Mouse (Mus musculus) embryonic facial prominence, embryonic 11.5 days (tissue): ENCODE measurements at regions not wholly inside any gene's neighbourhood (a gene's known extent, or its start where the extent isn't known, plus 50 kb on each side); places are given as distances from the start of the nearest gene placed in this dataset.

ENCODE experiments used
- ATAC-seq: fragments of 200-750 bp; cut with Nextera tagmentation; replicated peaks from 2 replicates; pipeline ENCODE4 v1.8.0; 2017; ENCODE audit warnings: low read depth; ENCODE audit not compliant: insufficient number of reproducible peaks, low FRiP score, low TSS enrichment
- DNase-seq: peaks from one replicate; pipeline ENCODE4 v3.0.0-alpha.2; 2015; ENCODE audit warnings: low spot score
- H3K27ac ChIP-seq: fragments of 300-500 bp; sonication (generic); replicated peaks from 2 replicates; pipeline ENCODE4 v1.5.1; 2014; ENCODE audit warnings: mild to moderate bottlenecking, low read depth, low read length, control low read depth
- H3K27me3 ChIP-seq: fragments of 300-500 bp; sonication (generic); 2 replicates; pipeline ENCODE4 v1.6.1; 2014; ENCODE audit warnings: mild to moderate bottlenecking, low read length, moderate library complexity, mixed read lengths; ENCODE audit not compliant: control insufficient read depth, insufficient read depth
- H3K36me3 ChIP-seq: fragments of 300-500 bp; sonication (generic); replicated peaks from 2 replicates; pipeline ENCODE4 v1.6.1; 2014; ENCODE audit warnings: low read depth, mild to moderate bottlenecking, low read length, moderate library complexity, mixed read lengths; ENCODE audit not compliant: control insufficient read depth, insufficient read depth
- H3K4me1 ChIP-seq: fragments of 300-500 bp; sonication (generic); 2 replicates; pipeline ENCODE4 v1.6.1; 2014; ENCODE audit warnings: low read length, mixed read lengths; ENCODE audit not compliant: control insufficient read depth, insufficient read depth
- H3K4me2 ChIP-seq: fragments of 300-500 bp; sonication (generic); 2 replicates; pipeline ENCODE4 v1.6.1; 2014; ENCODE audit warnings: low read depth, mild to moderate bottlenecking, control low read depth, low read length, moderate library complexity
- H3K4me3 ChIP-seq: fragments of 300-500 bp; sonication (generic); 2 replicates; pipeline ENCODE4 v1.5.1; 2014; ENCODE audit warnings: low read depth, low read length, control low read depth
- H3K9ac ChIP-seq: fragments of 300-500 bp; sonication (generic); replicated peaks from 2 replicates; pipeline ENCODE4 v1.6.1; 2014; ENCODE audit warnings: mild to moderate bottlenecking, control low read depth, low read length
- H3K9me3 ChIP-seq: fragments of 300-500 bp; sonication (generic); replicated peaks from 2 replicates; pipeline ENCODE4 v1.6.1; 2016; ENCODE audit warnings: mild to moderate bottlenecking, low read length, inconsistent platforms, mixed read lengths; ENCODE audit not compliant: control insufficient read depth
- WGBS: fragments of 180-500 bp; shearing (Covaris S2); extraction: QIAGEN DNeasy Blood & Tissue Kit; methylation state at CpG from one replicate; pipeline ENCODE4 v1.1.7; 2014; 5-methylcytosine and 5-hydroxymethylcytosine counted together

DNA sequence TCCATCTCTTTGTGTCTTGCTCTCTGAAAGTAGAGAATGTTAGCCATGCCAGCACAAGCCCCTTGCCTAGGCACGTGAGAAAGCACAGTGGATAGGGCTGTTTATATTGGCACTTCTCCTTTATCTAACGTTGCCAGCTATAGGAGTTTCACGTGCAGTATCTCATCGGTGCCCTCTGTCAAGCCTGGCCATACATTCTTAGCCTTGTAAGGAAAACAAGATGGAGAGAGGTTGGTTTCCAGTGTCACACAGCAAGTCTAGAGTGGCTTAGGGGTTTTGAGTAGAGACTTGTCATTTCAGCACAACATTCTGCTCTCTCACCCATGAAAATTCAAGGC is 88.1 kb upstream of the Bcl6 start:
- ATAC-seq = no peak
- Histone ChIP-seq H3K9ac (no peak overlapping the region), H3K4me3 (no peak overlapping the region), H3K4me1 (no peaks in the 10 kb centered on the region), H3K27ac (no peak overlapping the region), H3K36me3 (no peaks in the 10 kb centered on the region), H3K4me2 (no peak overlapping the region), H3K27me3 (no peaks in the 10 kb centered on the region), H3K9me3 (no peaks in the 10 kb centered on the region)
- 89% methylated on average over 4 of the region's 4 CpGs for WGBS
- no peak for DNase-seq

DNA sequence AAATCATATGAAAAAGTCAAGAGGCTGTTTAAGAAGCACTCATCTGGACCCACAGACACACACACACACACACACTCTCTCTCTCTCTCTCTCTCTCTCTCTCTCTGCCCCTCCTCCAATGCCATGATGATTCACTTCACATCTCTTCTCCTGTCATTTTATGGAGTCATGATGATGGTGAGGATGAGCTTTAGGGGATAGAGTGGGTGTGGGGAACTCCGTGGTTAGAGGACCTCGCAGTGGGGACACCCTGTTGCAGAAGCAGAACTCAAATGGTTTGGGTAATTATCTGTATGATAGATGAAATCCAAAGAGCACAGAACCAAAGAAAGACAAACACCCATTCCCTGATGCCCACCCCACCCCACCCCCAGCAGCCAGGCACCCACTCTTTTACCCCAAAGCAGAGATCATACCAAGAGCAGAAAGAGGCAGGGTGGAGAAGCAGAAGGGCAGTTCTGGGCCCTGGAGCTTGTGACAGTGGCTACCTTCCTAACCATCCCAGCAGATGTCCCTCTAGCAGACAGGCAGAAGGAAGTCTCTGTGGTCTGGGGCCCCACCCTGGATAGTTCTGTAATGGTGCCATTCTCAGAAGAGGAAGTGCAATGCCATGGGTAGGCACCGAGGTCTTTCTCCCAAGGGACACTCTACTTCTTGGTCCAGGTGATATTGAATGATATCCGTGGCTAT is 87.6 kb upstream of the Bcl6 start:
- H3K4me1 ChIP-seq = no peaks in the 10 kb centered on the region
- no peak overlapping the region for H3K27ac ChIP-seq
- ATAC-seq = no peak
- DNase-seq = no peak
- WGBS = 97% methylated on average over 4 of the region's 4 CpGs
- H3K9ac ChIP-seq = no peak overlapping the region
- H3K4me3 ChIP-seq = no peak overlapping the region
- H3K27me3 ChIP-seq = no peaks in the 10 kb centered on the region
- H3K36me3 ChIP-seq = no peaks in the 10 kb centered on the region
- H3K4me2 ChIP-seq = no peak overlapping the region
- H3K9me3 ChIP-seq = no peaks in the 10 kb centered on the region

DNA sequence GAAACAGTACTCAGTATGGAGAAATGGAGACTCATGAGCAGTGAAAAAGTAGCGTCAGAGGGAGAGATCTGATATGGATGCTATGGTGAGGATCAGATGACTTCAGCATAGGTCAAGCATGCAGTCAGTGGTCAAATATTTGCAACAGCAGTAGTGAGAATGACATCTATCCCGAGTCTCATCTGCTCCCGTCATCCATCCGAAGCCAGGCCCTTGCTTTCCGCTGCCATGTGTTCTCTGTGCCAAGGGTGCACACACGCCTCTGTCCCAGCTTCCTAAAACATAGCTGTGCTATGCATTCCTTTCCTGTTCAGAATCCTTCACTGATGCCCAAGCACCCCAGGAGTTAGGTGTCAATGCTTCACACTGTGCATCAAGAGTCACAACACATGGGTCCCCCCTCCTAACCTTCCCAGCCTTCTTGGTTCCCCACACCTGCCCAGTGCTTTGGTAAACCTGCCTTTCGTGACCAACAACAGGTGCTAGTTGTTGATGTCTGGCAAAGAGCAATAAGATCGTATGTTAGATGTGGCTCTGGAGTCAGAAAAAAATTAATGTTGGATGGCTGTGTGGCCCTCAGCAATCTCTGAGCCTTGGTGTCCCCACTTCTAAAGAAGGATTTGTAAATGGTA is 85.1 kb upstream of the Bcl6 start:
- Histone ChIP-seq H3K27me3 (no peaks in the 10 kb centered on the region), H3K4me1 (no peaks in the 10 kb centered on the region), H3K36me3 (no peaks in the 10 kb centered on the region), H3K4me2 (no peak overlapping the region), H3K4me3 (no peak overlapping the region), H3K9ac (no peak overlapping the region), H3K27ac (no peak overlapping the region), H3K9me3 (no peaks in the 10 kb centered on the region)
- ATAC-seq = no peak
- 88% methylated on average over 8 of the region's 8 CpGs for WGBS
- DNase-seq = no peak

- Histone ChIP-seq H3K27me3 (no peaks in the 10 kb centered on the region), H3K4me3 (no peak overlapping the region), H3K36me3 (no peaks in the 10 kb centered on the region), H3K9ac (no peak overlapping the region), H3K4me2 (no peak overlapping the region), H3K27ac (no peak overlapping the region), H3K9me3 (no peaks in the 10 kb centered on the region), H3K4me1 (no peaks in the 10 kb centered on the region)
- ATAC-seq (no peak), DNase-seq (no peak)
- WGBS = 77% methylated on average over 6 of the region's 6 CpGs
These were observed 84.4 kb upstream of the Bcl6 start for GRCm38 (mm10) chr16:24073065-24073464.

- WGBS = 86% methylated on average over 5 of the region's 5 CpGs
These were observed 80.8 kb upstream of the Bcl6 start for GRCm38 (mm10) chr16:24069411-24069810.

GRCm38 (mm10) chr16:24068250-24068813 is 79.7 kb upstream of the Bcl6 start:
- Histone ChIP-seq H3K9me3 (no peaks in the 10 kb centered on the region), H3K36me3 (no peaks in the 10 kb centered on the region), H3K9ac (no peak overlapping the region), H3K4me1 (no peaks in the 10 kb centered on the region), H3K4me2 (no peak overlapping the region), H3K4me3 (no peak overlapping the region), H3K27me3 (no peaks in the 10 kb centered on the region), H3K27ac (no peak overlapping the region)
- DNase-seq (no peak), ATAC-seq (no peak)
- 51% methylated on average over 4 of the region's 4 CpGs for WGBS

More at GRCm38 (mm10) chr16:24069411-24069810, 80.8 kb upstream of the Bcl6 start:
- no peaks in the 10 kb centered on the region for H3K27me3 ChIP-seq
- DNase-seq = no peak
- H3K9ac ChIP-seq = no peak overlapping the region
- no peak overlapping the region for H3K4me2 ChIP-seq
- no peak overlapping the region for H3K4me3 ChIP-seq
- no peaks in the 10 kb centered on the region for H3K4me1 ChIP-seq
- H3K9me3 ChIP-seq = no peaks in the 10 kb centered on the region
- no peak overlapping the region for H3K27ac ChIP-seq
- no peaks in the 10 kb centered on the region for H3K36me3 ChIP-seq
- no peak for ATAC-seq

- no peak overlapping the region for H3K9ac ChIP-seq
- no peak overlapping the region for H3K27ac ChIP-seq
- no peak for DNase-seq
- no peak overlapping the region for H3K4me2 ChIP-seq
- ATAC-seq = no peak
- H3K27me3 ChIP-seq = no peaks in the 10 kb centered on the region
- H3K4me1 ChIP-seq = no peaks in the 10 kb centered on the region
- H3K36me3 ChIP-seq = no peaks in the 10 kb centered on the region
- H3K9me3 ChIP-seq = no peaks in the 10 kb centered on the region
- 72% methylated on average over 5 of the region's 5 CpGs for whole genome bisulfite sequencing
- H3K4me3 ChIP-seq = no peak overlapping the region
These were observed 73.7 kb upstream of the Bcl6 start for GRCm38 (mm10) chr16:24062314-24062713.

DNA sequence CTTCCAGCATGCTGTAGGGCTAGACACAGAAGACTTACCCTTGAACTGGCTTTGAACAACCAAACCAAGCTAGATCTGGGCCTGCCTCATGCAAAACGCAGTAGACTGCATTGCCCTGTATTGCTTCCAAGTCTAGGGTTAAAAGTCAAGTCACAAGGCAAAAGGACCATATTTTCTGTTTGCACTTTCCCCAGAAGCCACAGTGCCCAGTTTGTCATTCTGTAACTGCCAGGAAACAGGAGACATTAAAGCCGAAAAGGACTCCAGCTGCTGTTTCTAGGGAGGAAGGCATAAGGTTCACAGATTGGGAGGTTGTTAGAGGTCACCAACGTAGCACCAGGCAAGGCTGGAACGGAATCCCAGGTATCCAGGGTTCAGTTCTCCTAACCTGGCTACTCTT is 72.8 kb upstream of the Bcl6 start:
- ATAC-seq = no peak
- H3K4me1 ChIP-seq = no peaks in the 10 kb centered on the region
- H3K9ac ChIP-seq = no peak overlapping the region
- no peak overlapping the region for H3K4me3 ChIP-seq
- no peaks in the 10 kb centered on the region for H3K36me3 ChIP-seq
- H3K4me2 ChIP-seq = no peak overlapping the region
- no peak overlapping the region for H3K27ac ChIP-seq
- no peak for DNase-seq
- no peaks in the 10 kb centered on the region for H3K27me3 ChIP-seq
- H3K9me3 ChIP-seq = no peaks in the 10 kb centered on the region
- 69% methylated on average over 4 of the region's 4 CpGs for WGBS
